Mouse (Mus musculus) hindbrain, postnatal 0 days (tissue): ENCODE data around the gene Plekhd1. TPM values are rescaled to one million over a fixed set of nuclear protein-coding genes. Genes with fewer than 3 reads are reported as not detected.

Source experiments
- ATAC-seq: fragments of 200-750 bp; cut with Nextera tagmentation; 2 replicates; pipeline ENCODE4 v1.8.0; 2017; ENCODE audit warnings: mild to moderate bottlenecking, moderate TSS enrichment, moderate library complexity
- DNase-seq: peaks from one replicate; pipeline ENCODE4 v3.0.0-alpha.2; 2015; ENCODE audit warnings: low spot score
- H3K27ac ChIP-seq: fragments of 300-500 bp; sonication (generic); 2 replicates; pipeline ENCODE4 v1.5.1; 2014; ENCODE audit warnings: mild to moderate bottlenecking
- H3K27me3 ChIP-seq: fragments of 300-500 bp; sonication (generic); 2 replicates; pipeline ENCODE4 v1.6.1; 2014; ENCODE audit warnings: low read length, mixed read lengths; ENCODE audit not compliant: insufficient read depth
- H3K36me3 ChIP-seq: fragments of 300-500 bp; sonication (generic); 2 replicates; pipeline ENCODE4 v1.6.1; 2014; ENCODE audit warnings: low read length, mixed read lengths; ENCODE audit not compliant: insufficient read depth
- H3K4me1 ChIP-seq: fragments of 300-500 bp; sonication (generic); 2 replicates; pipeline ENCODE4 v1.6.1; 2014; ENCODE audit warnings: antibody characterized with exemption, low read length, mixed read lengths; ENCODE audit not compliant: insufficient read depth
- H3K4me2 ChIP-seq: fragments of 300-500 bp; sonication (generic); 2 replicates; pipeline ENCODE4 v1.6.1; 2014; ENCODE audit warnings: low read depth, mild to moderate bottlenecking, low read length, moderate library complexity, mixed read lengths
- H3K4me3 ChIP-seq: fragments of 300-500 bp; sonication (generic); 2 replicates; pipeline ENCODE4 v1.5.1; 2014; ENCODE audit warnings: low read length
- H3K9ac ChIP-seq: fragments of 300-500 bp; sonication (generic); replicated peaks from 2 replicates; pipeline ENCODE4 v1.6.1; 2014; ENCODE audit warnings: mild to moderate bottlenecking, low read length, moderate library complexity, mixed read lengths
- H3K9me3 ChIP-seq: fragments of 300-500 bp; sonication (generic); 2 replicates; pipeline ENCODE4 v1.6.1; 2016; ENCODE audit warnings: low read length, mixed read lengths
- CTCF ChIP-seq: IDR thresholded peaks from 2 replicates; pipeline ENCODE4 v1.5.1; 2016; ENCODE audit warnings: antibody characterized with exemption, control low read depth, low read depth
- WGBS: fragments of 180-500 bp; shearing (Covaris S2); extraction: QIAGEN DNeasy Blood & Tissue Kit; methylation state at CpG from one replicate; pipeline ENCODE4 v1.1.7; 2014; 5-methylcytosine and 5-hydroxymethylcytosine counted together
- polyA plus RNA-seq: library from polyadenylated mRNA; unstranded; fragments of >200 nt; fragmentation: Nextera tagmentation; extraction: Ambion mirVana; gene quantifications from 2 replicates; pipeline ENCODE4 v1.2.1, GENCODE M21; 2015
- total RNA-seq: library from RNA; depleted of rRNA; stranded (reverse); fragments of >200 nt; gene quantifications from 2 replicates; pipeline ENCODE4 v1.2.3, GENCODE M21; 2014

The Plekhd1 gene
- total and polyA plus RNA-seq, 2 experiments from 2014 or later = 6.6 to 7.1 TPM

DNA sequence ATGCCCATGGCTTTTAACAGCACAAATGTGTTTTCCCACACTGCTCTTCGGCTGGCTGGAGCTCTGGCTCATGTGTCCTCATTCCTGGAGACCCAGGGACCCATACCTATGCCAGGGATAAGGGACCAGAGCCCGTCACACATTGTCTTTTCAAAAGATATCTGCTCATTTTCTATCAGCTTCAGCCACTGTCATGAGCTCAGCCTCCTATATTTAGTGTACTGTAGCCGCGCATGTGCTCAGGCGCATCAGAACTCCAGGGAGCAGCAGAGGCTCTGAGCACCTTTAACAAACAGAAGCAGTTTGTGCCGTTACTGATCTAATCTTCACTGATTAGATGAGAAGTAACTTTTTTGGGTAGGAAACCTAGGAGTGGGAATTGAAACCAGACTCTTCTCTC, 23.5 kb downstream of the Plekhd1 start:
- Histone ChIP-seq H3K36me3 (no peaks in the 10 kb centered on the region), H3K27ac (no peak overlapping the region), H3K9me3 (no peaks in the 10 kb centered on the region), H3K9ac (no peak overlapping the region), H3K4me2 (no peak overlapping the region), H3K27me3 (no peaks in the 10 kb centered on the region), H3K4me1 (no peaks in the 10 kb centered on the region), H3K4me3 (no peak overlapping the region)
- DNase-seq (no peak), ATAC-seq (no peak)
- WGBS = 71% methylated on average over 6 of the region's 6 CpGs
- no peak for TF ChIP-seq CTCF

DNA sequence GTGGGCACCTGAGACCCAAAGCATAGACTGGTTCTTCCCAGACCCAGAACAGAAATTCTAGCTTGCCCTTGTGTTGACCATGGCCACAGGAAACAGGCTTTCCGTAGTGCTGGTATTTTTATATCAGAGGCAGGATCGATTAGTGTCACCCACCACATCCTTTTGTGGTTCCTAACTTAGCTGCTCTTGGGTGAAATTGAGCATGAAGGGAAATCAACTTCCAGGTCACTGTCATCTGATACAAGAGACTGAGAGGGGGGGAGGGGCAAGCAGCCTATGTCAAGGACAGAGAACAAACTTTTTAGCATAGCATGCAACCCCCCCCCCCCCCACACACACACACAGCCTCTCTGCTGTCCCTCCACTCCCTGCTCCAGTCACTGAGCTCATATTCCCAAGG, 26.8 kb downstream of the Plekhd1 start:
- no peak overlapping the region for H3K9ac ChIP-seq
- H3K36me3 ChIP-seq = no peaks in the 10 kb centered on the region
- 54% methylated on average over 2 of the region's 2 CpGs for WGBS
- no peak overlapping the region for H3K27ac ChIP-seq
- no peak for DNase-seq
- no peaks in the 10 kb centered on the region for H3K9me3 ChIP-seq
- no peaks in the 10 kb centered on the region for H3K27me3 ChIP-seq
- no peaks in the 10 kb centered on the region for H3K4me1 ChIP-seq
- ATAC-seq = no peak
- no peak overlapping the region for H3K4me3 ChIP-seq
- TF ChIP-seq CTCF = no peak
- no peak overlapping the region for H3K4me2 ChIP-seq

DNA sequence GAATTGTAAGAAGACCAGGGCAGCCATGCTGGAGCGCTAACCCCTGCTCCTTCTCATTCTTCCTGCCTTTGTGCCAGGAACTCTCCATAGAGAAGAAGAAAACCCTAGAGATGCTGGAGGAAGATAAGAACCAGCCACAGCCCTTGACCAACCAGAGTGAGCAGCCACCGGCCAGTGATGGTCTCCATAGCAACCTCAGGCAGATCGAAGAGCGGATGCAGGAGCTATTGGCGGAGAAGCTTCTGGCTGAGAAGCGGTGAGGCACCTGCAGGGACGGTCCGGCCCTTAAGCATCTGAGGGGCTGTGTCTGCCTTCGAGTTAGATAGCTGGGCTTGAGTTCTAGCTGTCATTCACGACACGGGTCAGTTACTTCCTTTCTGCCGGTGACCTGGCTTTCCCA, 28.1 kb downstream of the Plekhd1 start:
- no peak for ATAC-seq
- TF ChIP-seq CTCF = no peak

DNA sequence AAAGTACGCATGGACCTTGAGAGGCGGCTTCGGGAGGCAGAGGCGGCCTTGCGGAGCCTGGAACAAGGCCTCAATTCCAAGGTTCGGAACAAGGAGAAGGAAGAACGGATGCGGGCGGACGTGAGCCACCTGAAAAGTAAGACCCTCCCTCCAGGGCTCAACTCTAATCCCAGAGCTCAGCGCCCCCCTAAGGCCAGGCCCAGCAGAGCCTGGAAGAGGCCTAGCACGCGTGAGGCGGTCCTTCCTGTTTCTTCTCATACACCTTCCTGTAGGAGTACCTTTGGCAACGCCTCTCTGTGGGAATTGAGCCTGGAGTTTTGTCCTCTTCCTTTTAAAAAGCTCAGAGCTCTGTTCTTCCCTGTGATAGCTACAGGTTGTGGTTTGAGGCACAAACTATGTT, 29.1 kb downstream of the Plekhd1 start:
- H3K9me3 ChIP-seq = no peaks in the 10 kb centered on the region
- no peak overlapping the region for H3K27ac ChIP-seq
- H3K9ac ChIP-seq = no peak overlapping the region
- no peak for DNase-seq
- H3K36me3 ChIP-seq = no peaks in the 10 kb centered on the region
- no peaks in the 10 kb centered on the region for H3K27me3 ChIP-seq
- TF ChIP-seq CTCF = no peak
- no peak for ATAC-seq
- no peaks in the 10 kb centered on the region for H3K4me1 ChIP-seq
- H3K4me2 ChIP-seq = no peak overlapping the region
- WGBS = 86% methylated on average over 15 of the region's 15 CpGs
- H3K4me3 ChIP-seq = no peak overlapping the region

More for the DNA sequence above, 28.1 kb downstream of the Plekhd1 start:
- Histone ChIP-seq H3K36me3 (no peaks in the 10 kb centered on the region), H3K27me3 (no peaks in the 10 kb centered on the region), H3K4me1 (no peaks in the 10 kb centered on the region), H3K9ac (no peak overlapping the region), H3K4me2 (no peak overlapping the region), H3K27ac (no peak overlapping the region), H3K9me3 (no peaks in the 10 kb centered on the region), H3K4me3 (no peak overlapping the region)
- DNase-seq = peak; percentile 27
- WGBS = 32% methylated on average over 12 of the region's 12 CpGs

DNA sequence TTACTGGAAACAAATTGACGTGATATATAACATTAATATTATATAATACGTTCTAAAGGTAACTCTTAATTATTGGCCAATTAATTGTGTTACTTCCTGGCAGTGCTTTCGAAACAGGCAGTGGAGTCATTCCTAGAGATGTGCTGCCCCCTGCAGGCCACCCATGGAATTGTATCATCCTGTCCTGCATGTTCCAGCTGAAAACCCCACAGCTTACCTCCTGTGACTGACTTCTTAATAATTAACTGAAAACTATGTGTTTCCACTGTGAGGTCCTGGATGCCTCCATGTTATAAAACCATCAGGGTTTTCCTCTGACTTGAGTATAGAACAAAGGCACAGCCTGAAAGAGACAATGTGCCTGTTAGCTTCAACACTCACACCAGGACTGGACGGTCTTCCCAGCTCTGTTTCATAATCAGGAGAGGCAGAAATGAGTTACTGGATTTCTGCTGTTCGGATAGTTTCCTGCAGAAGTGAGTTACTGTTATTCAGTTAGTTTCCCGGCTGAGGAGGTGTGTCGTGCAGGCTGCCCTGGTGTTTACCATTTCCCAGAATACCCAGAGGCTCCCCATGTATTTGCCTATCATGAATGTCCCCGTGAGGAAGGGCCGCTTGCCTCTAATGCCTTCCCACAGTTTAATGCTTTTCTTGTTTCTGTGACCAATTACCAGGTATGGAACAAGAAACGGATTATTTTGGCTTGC, 32.6 kb downstream of the Plekhd1 start:
- H3K9ac ChIP-seq = no peak overlapping the region
- H3K4me3 ChIP-seq = no peak overlapping the region
- H3K9me3 ChIP-seq = no peaks in the 10 kb centered on the region
- no peak; the same call in 1 of the 2 replicates for ATAC-seq
- H3K36me3 ChIP-seq = no peaks in the 10 kb centered on the region
- 23% methylated on average over 10 of the region's 10 CpGs for WGBS
- no peak overlapping the region for H3K4me2 ChIP-seq
- no peak overlapping the region for H3K27ac ChIP-seq
- DNase-seq = peak; percentile 89
- H3K4me1 ChIP-seq = no peaks in the 10 kb centered on the region
- TF ChIP-seq CTCF = peak; percentile 94
- no peaks in the 10 kb centered on the region for H3K27me3 ChIP-seq

DNA sequence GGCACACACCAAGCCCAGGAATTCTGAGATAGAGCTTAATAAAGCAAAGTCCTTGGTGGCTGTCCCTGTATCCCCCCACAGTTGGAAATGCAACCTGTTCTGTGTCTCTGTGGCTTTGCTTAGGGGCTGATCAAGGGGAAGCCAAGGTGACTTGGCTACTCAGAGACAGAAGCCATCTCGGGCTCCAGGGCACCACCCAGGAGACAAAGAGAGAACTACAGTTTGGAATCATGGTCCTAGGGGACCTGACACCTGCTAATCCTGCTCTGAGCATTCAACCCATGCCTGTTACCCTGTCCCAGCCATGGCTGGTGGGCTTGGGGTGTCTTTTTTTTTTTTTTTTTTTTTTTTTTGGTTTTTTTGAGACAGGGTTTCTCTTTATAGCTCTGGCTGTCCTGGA, 35.8 kb downstream of the Plekhd1 start:
- Histone ChIP-seq H3K4me1 (no peaks in the 10 kb centered on the region), H3K4me3 (no peak overlapping the region), H3K9ac (no peak overlapping the region), H3K4me2 (no peak overlapping the region), H3K36me3 (no peaks in the 10 kb centered on the region), H3K27ac (no peak overlapping the region), H3K9me3 (no peaks in the 10 kb centered on the region), H3K27me3 (no peaks in the 10 kb centered on the region)
- ATAC-seq (no peak), DNase-seq (no peak)
- 38% methylated on average over 1 of the region's 1 CpGs for WGBS
- TF ChIP-seq CTCF = no peak

DNA sequence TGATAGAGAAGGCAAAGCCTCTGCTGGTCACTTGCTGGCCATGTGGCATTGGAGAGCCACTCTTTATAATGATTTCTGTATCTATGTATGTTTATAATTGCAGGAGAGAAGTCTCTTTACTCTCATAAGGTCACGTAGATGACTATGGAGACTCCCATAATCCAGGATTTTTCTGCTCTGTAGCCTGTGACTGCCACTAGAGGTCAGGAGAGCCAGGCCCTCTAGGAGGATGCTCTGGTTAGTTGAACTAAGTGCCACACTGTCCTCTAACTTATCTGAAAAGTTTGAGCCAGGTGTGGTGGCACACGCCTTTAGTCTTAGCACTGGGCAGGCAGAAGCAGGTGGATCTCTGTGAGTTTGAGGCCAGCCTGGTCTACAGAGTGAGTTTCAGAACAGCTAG, 36.4 kb downstream of the Plekhd1 start:
- peak; percentile 67 for TF ChIP-seq CTCF
- DNase-seq (peak; percentile 49), ATAC-seq (no peak)
- Histone ChIP-seq H3K4me1 (no peaks in the 10 kb centered on the region), H3K36me3 (no peaks in the 10 kb centered on the region), H3K27me3 (no peaks in the 10 kb centered on the region), H3K4me2 (no peak overlapping the region), H3K9me3 (no peaks in the 10 kb centered on the region), H3K9ac (no peak overlapping the region), H3K4me3 (no peak overlapping the region), H3K27ac (no peak overlapping the region)
- 44% methylated on average over 2 of the region's 2 CpGs for WGBS
